8 mouse cellular contexts compared by ENCODE assay signal in the genomic region with DNA sequence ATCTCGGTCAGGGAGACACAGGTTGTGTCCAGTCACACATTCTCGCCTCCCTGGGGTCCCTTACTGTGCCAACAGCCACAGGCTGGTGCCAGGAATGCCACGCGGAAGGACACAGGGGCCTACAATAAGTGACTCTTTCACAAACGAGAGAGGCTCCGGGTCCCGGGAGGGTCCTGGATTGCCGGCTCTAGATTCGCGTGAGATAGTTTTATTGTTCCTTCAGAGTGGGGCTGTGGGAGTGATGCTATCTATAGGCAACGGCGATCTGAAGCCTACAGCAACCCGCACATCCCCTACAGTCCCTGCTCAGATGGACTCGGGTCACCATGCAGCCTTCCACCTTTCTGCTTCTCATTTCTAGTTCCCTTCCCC. TPM values are rescaled to one million over a fixed set of nuclear protein-coding genes. Genes with fewer than 3 reads are reported as not detected.
DNase-seq lines count a peak whose midpoint lies in the region; ATAC-seq and TF ChIP-seq lines count a peak whose summit lies in the region.

No protein-coding gene starts in this region.

- H3K9me3 ChIP-seq in G1E (replicated peaks): no peaks in the 10 kb centered on the region
- H3K9me3 ChIP-seq in kidney, postnatal 0 days (replicated peaks; ENCODE audit: low read length): no peaks in the 10 kb centered on the region
- no peaks in the 10 kb centered on the region for H3K9me3 ChIP-seq in midbrain, embryonic 15.5 days

- H3K4me3 ChIP-seq in layer of hippocampus, adult 2 months: peak overlapping the region; percentile 88
- peak overlapping the region; percentile 81 for H3K4me3 ChIP-seq in G1E (ENCODE audit: low read depth, low read length)
- peak overlapping the region; percentile 95 for H3K4me3 ChIP-seq in kidney, postnatal 0 days (replicated peaks; ENCODE audit: low read depth, low read length)
- peak overlapping the region; percentile 93 for H3K4me3 ChIP-seq in midbrain, embryonic 15.5 days

- peak overlapping the region; percentile 99 for H3K27ac ChIP-seq in layer of hippocampus, adult 2 months
- peak overlapping the region; percentile 99 for H3K27ac ChIP-seq in kidney, postnatal 0 days
- H3K27ac ChIP-seq in midbrain, embryonic 15.5 days: peak overlapping the region; percentile 99

- ATAC-seq in G1E (ENCODE audit: extremely low read depth, insufficient number of reproducible peaks, low FRiP score, poor library complexity, severe bottlenecking): no peak
- ATAC-seq in kidney, postnatal 0 days (replicated peaks; ENCODE audit: low FRiP score, low read depth): no peak
- ATAC-seq in midbrain, embryonic 15.5 days (replicated peaks): no peak

- peaks cover 3% of the 10 kb centered on the region; the same call in 1 of the 2 replicates for H3K4me1 ChIP-seq in G1E (ENCODE audit: insufficient read depth, low read depth, low read length)
- H3K4me1 ChIP-seq in kidney, postnatal 0 days (replicated peaks; ENCODE audit: insufficient read depth, low read length): no peaks in the 10 kb centered on the region; the same call in 1 of the 2 replicates
- peaks cover 26% of the 10 kb centered on the region for H3K4me1 ChIP-seq in midbrain, embryonic 15.5 days

- peaks cover 10% of the 10 kb centered on the region for H3K36me3 ChIP-seq in G1E (replicated peaks)
- H3K36me3 ChIP-seq in kidney, postnatal 0 days (ENCODE audit: insufficient read depth, low read length): peaks cover 3% of the 10 kb centered on the region; the same call in 1 of the 2 replicates
- H3K36me3 ChIP-seq in midbrain, embryonic 15.5 days (replicated peaks): no peaks in the 10 kb centered on the region

- no peaks in the 10 kb centered on the region for H3K27me3 ChIP-seq in G1E (ENCODE audit: insufficient read depth, low read length)
- no peaks in the 10 kb centered on the region for H3K27me3 ChIP-seq in kidney, postnatal 0 days (ENCODE audit: insufficient read depth, low read length)
- no peaks in the 10 kb centered on the region for H3K27me3 ChIP-seq in midbrain, embryonic 15.5 days (replicated peaks)

- peak overlapping the region; percentile 98 for H3K9ac ChIP-seq in kidney, postnatal 0 days (ENCODE audit: low read depth, low read length)
- peak overlapping the region; percentile 100 for H3K9ac ChIP-seq in midbrain, embryonic 15.5 days

- DNase-seq in layer of hippocampus, adult 2 months (ENCODE audit: low spot score in 2 of 2): peak in 1 of 2 experiments; percentile 16
- DNase-seq in layer of hippocampus, adult 11-12 months (ENCODE audit: low spot score): no peak
- DNase-seq in G1E (ENCODE audit: low spot score): no peak
- peak; percentile 80 to 88 for DNase-seq in cerebellum, postnatal 10 days
- peak; percentile 17 to 39 for DNase-seq in gastrocnemius, postnatal 36 days
- DNase-seq in kidney, postnatal 0 days (ENCODE audit: low spot score): no peak
- peak; percentile 18 to 48 for DNase-seq in thymus, postnatal 36 days

- no peak for TF ChIP-seq CTCF in layer of hippocampus, adult 2 months (conservative IDR thresholded peaks at IDR 0.05)
- TF ChIP-seq CTCF in G1E (IDR thresholded peaks at IDR 0.05; ENCODE audit: low read depth, low read length): no peak
- TF ChIP-seq CTCF in kidney, postnatal 0 days (IDR thresholded peaks at IDR 0.05; ENCODE audit: low read depth): no peak

- peak overlapping the region; percentile 77 for H3K4me2 ChIP-seq in kidney, postnatal 0 days (ENCODE audit: low read length)
- H3K4me2 ChIP-seq in midbrain, embryonic 15.5 days: peak overlapping the region; percentile 77

- intact Hi-C loops in gastrocnemius, postnatal 36 days (cut with DNase I): loop anchor here (5.0 kb wide), 1 partner anchor 182 kb away; no protein-coding TSS in a partner anchor

- WGBS in kidney, postnatal 0 days: 2% methylated on average over 14 of the region's 14 CpGs
- WGBS in midbrain, embryonic 15.5 days: 5% methylated on average over 14 of the region's 14 CpGs

RNA-seq across cellular contexts. Expression of a gene that starts 0.7 kb away (rescaled TPM):
- 100 to 1,000 TPM; 161 to 191 TPM for total RNA-seq in layer of hippocampus, adult 2 months (2021)
- total RNA-seq in G1E (2014; fragmentation: Nextera tagmentation) (355 and 402 TPM in 2 replicates), G1E (2017) (382 and 436 TPM in 2 replicates)
- polyA plus RNA-seq in G1E (2012): 15.5 and 23.3 TPM in 2 replicates
- 100 to 1,000 TPM in 1 of 2 experiments, 10 to 100 TPM in 1; 91.8 to 165 TPM for total RNA-seq in gastrocnemius, postnatal 36 days (2021)
- 102 and 104 TPM in 2 replicates for polyA plus RNA-seq in kidney, postnatal 0 days (2015; fragmentation: Nextera tagmentation; extraction: Ambion mirVana)
- polyA plus RNA-seq in midbrain, embryonic 15.5 days (2015; fragmentation: Nextera tagmentation; extraction: Ambion mirVana): 103 and 112 TPM in 2 replicates

Comparison
In these comparisons a context has a peak if more than half of its experiments do, and no peak if none do; other contexts are left out.
1. DNase-seq: peak in cerebellum, postnatal 10 days (2 of 2), gastrocnemius, postnatal 36 days (2 of 2) and thymus, postnatal 36 days (2 of 2); none in layer of hippocampus, adult 11-12 months (single experiment), G1E (single experiment) and kidney, postnatal 0 days (single experiment).
2. Peak in every context shown above with its lines, with median percentiles within 50 percentile points of each other: H3K27ac ChIP-seq and H3K4me3 ChIP-seq.